ENCODE assay signal across 8 mouse cellular contexts in the genomic region with DNA sequence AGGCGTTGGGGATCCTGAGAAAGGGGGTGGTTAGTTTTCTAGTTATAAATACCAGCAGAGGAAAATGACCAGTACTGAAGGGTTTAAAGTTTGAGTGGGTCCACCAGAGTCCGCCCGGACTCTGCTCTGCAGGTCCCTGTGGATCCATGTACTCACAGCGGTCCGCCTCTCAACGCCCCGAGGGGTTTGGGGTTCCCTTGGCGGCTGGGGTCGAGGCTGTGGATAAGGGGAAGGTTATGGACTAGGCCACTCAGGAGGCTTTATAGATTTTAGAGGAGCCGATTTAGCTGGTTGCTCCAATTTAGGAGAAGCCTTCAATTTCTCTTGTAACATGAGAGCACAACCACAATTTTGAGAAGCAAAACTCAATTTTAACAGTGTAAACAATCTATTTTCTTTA. TPM values are rescaled to one million over a fixed set of nuclear protein-coding genes. Genes with fewer than 3 reads are reported as not detected.
A peak's percentile ranks its signal among the peaks of the same experiment; 100 is the strongest.
DNase-seq lines count a peak whose midpoint lies in the region; TF ChIP-seq lines count a peak whose summit lies in the region.
"Not testable (repeated sequence)": the region's sequence is repeated elsewhere in the genome, so short reads cannot be mapped to it uniquely, and the experiment has no call there.

No protein-coding gene starts in this region.

- peak overlapping the region; percentile 42; the same call in 1 of the 2 replicates for H3K9ac ChIP-seq in ES-Bruce4 (ENCODE audit: low read depth, poor library complexity, severe bottlenecking)

- not testable (repeated sequence) for TF ChIP-seq EP300 in ES-Bruce4 (IDR thresholded peaks at IDR 0.05; ENCODE audit: insufficient read depth, low read depth, low read length)

- intact Hi-C loops in gastrocnemius, adult 2 months (cut with DNase I) = not testable (repeated sequence)

- H3K27ac ChIP-seq in ES-Bruce4 (ENCODE audit: insufficient read depth, low read length) = peak overlapping the region; percentile 29; the same call in 1 of the 2 replicates
- not testable (repeated sequence) for H3K27ac ChIP-seq in gastrocnemius, adult 2 months

- TF ChIP-seq POLR2A in ES-Bruce4 (IDR thresholded peaks at IDR 0.05; ENCODE audit: insufficient read depth, low read length) = not testable (repeated sequence)

- not testable (repeated sequence) for H3K36me3 ChIP-seq in ES-Bruce4 (ENCODE audit: control insufficient read depth, insufficient read depth, low read length, poor library complexity, severe bottlenecking)

- DNase-seq in adrenal gland, adult 8-10 months = peak; percentile 14
- DNase-seq in adrenal gland, postnatal 14 days = peak; percentile 10
- DNase-seq in gastrocnemius, adult 18-20 months (ENCODE audit: low spot score) = peak; percentile 7
- peak; percentile 26 for DNase-seq in gastrocnemius, adult 2 months
- peak; percentile 25 for DNase-seq in gastrocnemius, postnatal 10 days
- DNase-seq in heart, adult 11 months = peak; percentile 90
- peak; percentile 56 for DNase-seq in testis, postnatal 10 days (ENCODE audit: low spot score)

- H3K9me3 ChIP-seq in ES-Bruce4 (replicated peaks; ENCODE audit: control insufficient read depth, insufficient read depth, low read length, poor library complexity, severe bottlenecking) = not testable (repeated sequence)

- H3K4me3 ChIP-seq in ES-Bruce4 (ENCODE audit: low read depth, low read length) = peak overlapping the region; percentile 47
- not testable (repeated sequence) for H3K4me3 ChIP-seq in gastrocnemius, adult 2 months

- not testable (repeated sequence) for H3K27me3 ChIP-seq in ES-Bruce4 (ENCODE audit: control insufficient read depth, insufficient read depth, low read length, poor library complexity, severe bottlenecking)

- TF ChIP-seq CTCF in ES-Bruce4 (IDR thresholded peaks at IDR 0.05; ENCODE audit: low read depth, low read length); gastrocnemius, adult 2 months (IDR thresholded peaks at IDR 0.05): not testable (repeated sequence)

- not testable (repeated sequence) for H3K4me1 ChIP-seq in ES-Bruce4 (ENCODE audit: control insufficient read depth, insufficient read depth, low read length)

RNA-seq across cellular contexts. Expression of a gene that starts 39.5 kb away (rescaled TPM):
- 63.0 and 73.5 TPM in 2 replicates for polyA plus RNA-seq in ES-Bruce4 (2011; ENCODE audit: insufficient read depth, insufficient read length, low read depth, missing spikeins)
- 10 to 100 TPM; 20.8 to 33.3 (median 29.6) TPM for total RNA-seq in adrenal gland, adult 8-10 months (2022)
- 29.5 and 36.4 TPM in 2 replicates for total RNA-seq in adrenal gland, postnatal 14 days (2021)
- 1 to 10 TPM; 7.0 to 8.3 TPM for total RNA-seq in gastrocnemius, adult 18-20 months (2021)
- total RNA-seq in gastrocnemius, adult 2 months (2021) = 1 to 10 TPM; 7.6 to 9.2 TPM
- total RNA-seq in gastrocnemius, postnatal 10 days (2021) = 10 to 100 TPM; 16.1 to 18.4 TPM

RNA-seq across cellular contexts. Expression of a gene that starts 39.5 kb away (rescaled TPM):
- 84.7 and 95.2 TPM in 2 replicates for polyA plus RNA-seq in ES-Bruce4 (2011; ENCODE audit: insufficient read depth, insufficient read length, low read depth, missing spikeins)
- 10 to 100 TPM; 64.6 to 83.3 (median 76.3) TPM for total RNA-seq in adrenal gland, adult 8-10 months (2022)
- total RNA-seq in adrenal gland, postnatal 14 days (2021) = 52.8 and 57.8 TPM in 2 replicates
- 10 to 100 TPM; 47.5 to 50.2 TPM for total RNA-seq in gastrocnemius, adult 18-20 months (2021)
- 10 to 100 TPM; 48.6 to 50.9 TPM for total RNA-seq in gastrocnemius, adult 2 months (2021)
- total RNA-seq in gastrocnemius, postnatal 10 days (2021) = 10 to 100 TPM; 38.3 to 45.4 TPM

Comparison
In these comparisons a context has a peak if more than half of its experiments do, and no peak if none do; other contexts are left out.
1. DNase-seq: peak in every context shown above with its lines; median percentile 90 in heart, adult 11 months; 56 in testis, postnatal 10 days; 26 in gastrocnemius, adult 2 months; 25 in gastrocnemius, postnatal 10 days; 14 in adrenal gland, adult 8-10 months; 10 in adrenal gland, postnatal 14 days; 7 in gastrocnemius, adult 18-20 months.